Mouse (Mus musculus) ES-Bruce4 (cell line): Measurements from ENCODE around the gene Fgfr2. TPM values are rescaled to one million over a fixed set of nuclear protein-coding genes. Genes with fewer than 3 reads are reported as not detected.

ENCODE experiments used
- H3K27ac ChIP-seq: 2 replicates; pipeline ENCODE4 v1.5.1; 2012; ENCODE audit warnings: low read length, inconsistent platforms; ENCODE audit not compliant: insufficient read depth
- H3K27me3 ChIP-seq: 2 replicates; pipeline ENCODE4 v1.6.1; 2012; ENCODE audit warnings: mild to moderate bottlenecking, low read length, inconsistent platforms; ENCODE audit not compliant: control insufficient read depth, poor library complexity, insufficient read depth, severe bottlenecking
- H3K36me3 ChIP-seq: 2 replicates; pipeline ENCODE4 v1.6.1; 2012; ENCODE audit warnings: inconsistent platforms, mild to moderate bottlenecking, low read length, moderate library complexity; ENCODE audit not compliant: control insufficient read depth, poor library complexity, insufficient read depth, severe bottlenecking
- H3K4me1 ChIP-seq: one replicate; pipeline ENCODE4 v1.8.1; 2011; ENCODE audit warnings: low read length; ENCODE audit not compliant: control insufficient read depth, insufficient read depth
- H3K4me3 ChIP-seq: 2 replicates; pipeline ENCODE4 v1.5.1; 2011; ENCODE audit warnings: low read depth, mild to moderate bottlenecking, low read length
- H3K9ac ChIP-seq: 2 replicates; pipeline ENCODE4 v1.6.1; 2012; ENCODE audit warnings: low read depth, mild to moderate bottlenecking, inconsistent platforms; ENCODE audit not compliant: poor library complexity, severe bottlenecking
- H3K9me3 ChIP-seq: replicated peaks from 2 replicates; pipeline ENCODE4 v1.6.1; 2012; ENCODE audit warnings: mild to moderate bottlenecking, low read length, inconsistent platforms; ENCODE audit not compliant: control insufficient read depth, poor library complexity, insufficient read depth, severe bottlenecking
- CTCF ChIP-seq: IDR thresholded peaks from one replicate; pipeline ENCODE4 v1.8.1; 2011; ENCODE audit warnings: low read depth, low read length
- EP300 ChIP-seq: IDR thresholded peaks from 2 replicates; pipeline ENCODE4 v1.6.1; 2011; ENCODE audit warnings: low read depth, low read length; ENCODE audit not compliant: insufficient read depth
- POLR2A ChIP-seq: IDR thresholded peaks from one replicate; pipeline ENCODE4 v1.8.1; 2011; ENCODE audit warnings: low read length; ENCODE audit not compliant: insufficient read depth
- polyA plus RNA-seq: library from polyadenylated mRNA; stranded (reverse); fragments of >200 nt; gene quantifications from 2 replicates; pipeline ENCODE4 v1.2.4, GENCODE M21; 2011; ENCODE audit warnings: low read depth; ENCODE audit not compliant: missing spikeins, insufficient read depth, insufficient read length

The Fgfr2 gene
- polyA plus RNA-seq, 1 experiment = 34.8 TPM

DNA sequence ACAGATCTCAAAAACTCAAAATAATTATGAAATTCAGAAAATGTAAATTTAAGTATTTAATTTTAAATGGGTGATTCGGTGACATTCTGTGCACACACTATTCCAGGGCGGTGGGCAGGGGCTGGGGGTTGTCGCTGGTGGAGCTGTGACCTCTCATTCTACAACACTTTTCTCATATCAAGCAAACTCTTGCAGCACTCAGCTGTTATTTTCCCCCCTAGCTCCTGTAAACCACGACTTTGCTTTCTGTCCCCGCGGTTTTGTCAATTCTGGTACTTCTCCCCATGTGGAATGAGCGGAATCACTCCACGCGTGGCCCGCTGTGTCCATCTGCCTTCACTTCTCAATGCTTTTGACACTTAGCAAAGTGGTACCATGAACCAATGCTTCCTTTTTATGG is 2549.4 kb downstream of the Fgfr2 start:
- TF ChIP-seq CTCF (no peak), POLR2A (no peak), EP300 (no peak)
- Histone ChIP-seq H3K9me3 (no peaks in the 10 kb centered on the region), H3K4me3 (no peak overlapping the region), H3K9ac (no peak overlapping the region), H3K36me3 (no peaks in the 10 kb centered on the region), H3K27ac (no peak overlapping the region), H3K27me3 (no peaks in the 10 kb centered on the region), H3K4me1 (peaks cover 3% of the 10 kb centered on the region)

DNA sequence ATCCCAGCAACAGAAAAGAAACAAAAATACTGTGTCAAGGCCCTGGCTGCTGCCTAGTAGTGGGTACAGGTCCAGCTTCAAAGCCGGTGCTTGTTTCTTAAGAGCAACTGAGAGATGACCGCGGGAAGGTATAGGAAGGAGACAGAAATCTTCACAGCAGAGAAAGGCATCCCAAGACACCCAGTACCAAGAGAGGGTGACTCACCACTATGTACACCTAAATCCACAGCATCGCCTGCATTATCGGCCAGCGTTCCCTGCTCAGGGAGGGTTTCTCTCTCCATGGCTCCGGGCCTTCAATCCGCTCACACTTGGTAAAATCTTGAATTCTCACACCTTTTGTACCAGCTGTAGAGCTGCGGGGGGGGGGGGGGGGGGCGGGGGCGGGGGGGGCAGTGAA is 2550.3 kb downstream of the Fgfr2 start, which contains the start of gene Nsmce4a:
Gene Nsmce4a (minus strand): TSS at position 298 of the 400 bp plus-strand sequence.
- Histone ChIP-seq H3K9ac (no peak within 1 kb of the TSS), H3K9me3 (no peaks in the 10 kb centered on the region), H3K36me3 (no peaks in the 10 kb centered on the region), H3K27ac (no peak within 1 kb of the TSS), H3K4me1 (peaks cover 3% of the 10 kb centered on the region), H3K4me3 (no peak within 1 kb of the TSS), H3K27me3 (no peaks in the 10 kb centered on the region)
- TF ChIP-seq EP300 (no peak), CTCF (no peak)

GRCm38 (mm10) chr7:130570472-130570871 is 2552.7 kb downstream of the Fgfr2 start:
- no peaks in the 10 kb centered on the region for H3K9me3 ChIP-seq
- TF ChIP-seq POLR2A (no peak), CTCF (no peak), EP300 (no peak)
- no peaks in the 10 kb centered on the region for H3K27me3 ChIP-seq

DNA sequence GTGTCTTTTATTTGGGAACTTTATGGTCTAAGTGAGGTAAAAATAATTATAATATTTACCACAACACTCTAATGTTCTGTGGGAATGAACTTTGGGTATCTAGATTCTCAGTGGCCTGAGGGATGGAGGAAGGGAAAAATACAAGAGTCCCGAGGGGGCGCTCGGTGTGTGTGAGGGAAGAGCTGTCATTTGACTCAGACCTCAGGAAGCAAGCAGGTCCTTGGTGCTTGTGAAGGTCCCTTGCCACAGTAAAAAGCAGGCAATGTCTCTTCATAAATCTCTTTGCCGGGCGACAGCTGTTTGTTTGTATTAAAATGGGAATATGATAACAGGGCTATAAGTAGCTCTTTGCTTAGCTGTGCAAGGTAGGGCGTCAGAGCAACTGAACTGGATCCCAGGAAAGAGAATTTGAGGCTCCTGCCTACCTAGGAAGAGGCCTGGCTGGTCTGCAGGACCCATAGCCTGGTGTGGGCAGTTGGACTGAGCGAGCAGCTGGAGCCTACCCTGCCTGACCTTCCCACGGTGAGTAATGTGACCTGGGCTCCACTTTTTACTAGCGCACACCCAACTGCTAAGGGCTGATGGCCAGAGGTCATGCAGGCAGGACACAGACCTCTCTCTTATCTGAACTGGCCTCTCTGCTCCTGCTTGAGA is 2554.2 kb downstream of the Fgfr2 start:
- no peak for TF ChIP-seq CTCF
- TF ChIP-seq POLR2A = no peak
- TF ChIP-seq EP300 = no peak
- no peak overlapping the region for H3K9ac ChIP-seq
- H3K27me3 ChIP-seq = no peaks in the 10 kb centered on the region
- no peak overlapping the region for H3K4me3 ChIP-seq
- no peaks in the 10 kb centered on the region for H3K4me1 ChIP-seq
- no peaks in the 10 kb centered on the region for H3K36me3 ChIP-seq
- no peaks in the 10 kb centered on the region for H3K9me3 ChIP-seq
- H3K27ac ChIP-seq = no peak overlapping the region

More at GRCm38 (mm10) chr7:130570472-130570871, 2552.7 kb downstream of the Fgfr2 start:
- no peak overlapping the region for H3K27ac ChIP-seq
- H3K9ac ChIP-seq = no peak overlapping the region
- H3K4me1 ChIP-seq = peaks cover 3% of the 10 kb centered on the region
- H3K4me3 ChIP-seq = no peak overlapping the region
- H3K36me3 ChIP-seq = no peaks in the 10 kb centered on the region

- H3K9me3 ChIP-seq = no peaks in the 10 kb centered on the region
- no peak overlapping the region for H3K4me3 ChIP-seq
- no peaks in the 10 kb centered on the region for H3K27me3 ChIP-seq
- H3K4me1 ChIP-seq = no peaks in the 10 kb centered on the region
- TF ChIP-seq CTCF (no peak), POLR2A (no peak), EP300 (no peak)
- no peak overlapping the region for H3K27ac ChIP-seq
- H3K36me3 ChIP-seq = no peaks in the 10 kb centered on the region
- H3K9ac ChIP-seq = no peak overlapping the region
Observed at GRCm38 (mm10) chr7:130564596-130564995, 2558.6 kb downstream of the Fgfr2 start.

GRCm38 (mm10) chr7:130563880-130564279 is 2559.3 kb downstream of the Fgfr2 start:
- Histone ChIP-seq H3K36me3 (no peaks in the 10 kb centered on the region), H3K4me1 (no peaks in the 10 kb centered on the region), H3K4me3 (no peak overlapping the region), H3K9ac (no peak overlapping the region), H3K27me3 (no peaks in the 10 kb centered on the region), H3K9me3 (no peaks in the 10 kb centered on the region), H3K27ac (no peak overlapping the region)
- TF ChIP-seq POLR2A = no peak
- no peak for TF ChIP-seq CTCF
- no peak for TF ChIP-seq EP300
